Mouse (Mus musculus) embryonic facial prominence, embryonic 14.5 days (tissue): ENCODE measurements around the gene Rbm44. TPM values are rescaled to one million over a fixed set of nuclear protein-coding genes. Genes with fewer than 3 reads are reported as not detected.

Experiments
- ATAC-seq: fragments of 200-750 bp; cut with Nextera tagmentation; 2 replicates; pipeline ENCODE4 v1.8.0; 2017; ENCODE audit warnings: low read depth, moderate number of reproducible peaks, moderate TSS enrichment
- DNase-seq: peaks from one replicate; pipeline ENCODE4 v3.0.0-alpha.2; 2015; ENCODE audit warnings: low spot score
- H3K27ac ChIP-seq: fragments of 300-500 bp; sonication (generic); replicated peaks from 2 replicates; pipeline ENCODE4 v1.5.1; 2014; ENCODE audit warnings: low read depth, mild to moderate bottlenecking, low read length, moderate library complexity
- H3K27me3 ChIP-seq: fragments of 300-500 bp; sonication (generic); replicated peaks from 2 replicates; pipeline ENCODE4 v1.6.1; 2014; ENCODE audit warnings: low read length; ENCODE audit not compliant: control insufficient read depth, insufficient read depth
- H3K36me3 ChIP-seq: fragments of 300-500 bp; sonication (generic); 2 replicates; pipeline ENCODE4 v1.6.1; 2014; ENCODE audit warnings: low read length, mixed read lengths; ENCODE audit not compliant: control insufficient read depth, insufficient read depth
- H3K4me1 ChIP-seq: fragments of 300-500 bp; sonication (generic); 2 replicates; pipeline ENCODE4 v1.6.1; 2014; ENCODE audit warnings: antibody characterized with exemption, low read length; ENCODE audit not compliant: control insufficient read depth, insufficient read depth
- H3K4me2 ChIP-seq: fragments of 300-500 bp; sonication (generic); 2 replicates; pipeline ENCODE4 v1.6.1; 2014; ENCODE audit warnings: low read depth, mild to moderate bottlenecking, low read length, moderate library complexity, mixed read lengths
- H3K4me3 ChIP-seq: fragments of 300-500 bp; sonication (generic); 2 replicates; pipeline ENCODE4 v1.5.1; 2014; ENCODE audit warnings: low read depth, mild to moderate bottlenecking, low read length
- H3K9ac ChIP-seq: fragments of 300-500 bp; sonication (generic); 2 replicates; pipeline ENCODE4 v1.6.1; 2014; ENCODE audit warnings: low read depth, mild to moderate bottlenecking, low read length, moderate library complexity, mixed read lengths
- H3K9me3 ChIP-seq: fragments of 300-500 bp; sonication (generic); 2 replicates; pipeline ENCODE4 v1.6.1; 2016; ENCODE audit warnings: low read length; ENCODE audit not compliant: control insufficient read depth
- WGBS: fragments of 180-500 bp; shearing (Covaris S2); extraction: QIAGEN DNeasy Blood & Tissue Kit; methylation state at CpG from one replicate; pipeline ENCODE4 v1.1.7; 2014; 5-methylcytosine and 5-hydroxymethylcytosine counted together
- polyA plus RNA-seq: library from polyadenylated mRNA; unstranded; fragments of >200 nt; fragmentation: Nextera tagmentation; extraction: Ambion mirVana; gene quantifications from 2 replicates; pipeline ENCODE4 v1.2.1, GENCODE M21; 2014

The Rbm44 gene
- polyA plus RNA-seq, 1 experiment from 2014 or later, result 1.1 TPM

DNA sequence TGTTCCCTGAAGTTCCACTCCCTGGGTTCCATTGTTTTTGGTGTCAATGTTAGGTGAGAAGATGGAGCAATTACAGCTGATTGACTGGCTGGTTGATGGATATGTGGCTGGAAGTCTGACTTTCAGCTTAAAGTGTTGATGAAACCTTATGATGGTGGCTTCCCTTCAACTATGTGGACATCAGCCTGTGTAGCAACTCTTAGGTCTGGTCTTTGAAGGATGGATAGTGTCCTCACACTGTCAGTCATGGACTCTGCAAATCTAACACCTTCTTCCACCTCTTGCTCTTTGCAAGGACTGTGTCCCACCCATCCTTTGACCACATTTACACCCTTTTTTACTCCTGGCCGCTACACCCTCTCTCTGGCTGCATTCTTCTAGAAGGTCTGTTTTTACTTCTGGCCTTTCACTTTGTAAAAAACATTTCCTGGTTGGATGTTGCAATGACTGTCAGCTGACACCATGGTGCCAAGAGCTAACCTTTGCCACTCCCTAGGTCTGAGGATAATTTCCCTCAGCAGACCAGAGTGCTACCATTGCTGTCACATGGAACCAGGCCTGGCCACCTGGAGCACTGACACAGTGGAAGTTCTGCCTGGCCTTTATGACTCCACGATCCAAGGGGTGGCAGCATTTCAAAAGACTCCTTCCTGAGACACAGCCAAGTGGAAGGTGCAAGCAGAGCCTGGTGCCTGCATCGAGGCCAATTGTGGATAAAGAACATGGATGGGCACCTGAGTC lies 62.6 kb downstream of the Rbm44 start:
- Histone ChIP-seq H3K27me3 (no peaks in the 10 kb centered on the region), H3K9me3 (no peaks in the 10 kb centered on the region), H3K4me3 (no peak overlapping the region), H3K27ac (no peak overlapping the region), H3K36me3 (no peaks in the 10 kb centered on the region), H3K9ac (no peak overlapping the region), H3K4me2 (no peak overlapping the region), H3K4me1 (peaks cover 22% of the 10 kb centered on the region)
- DNase-seq (no peak), ATAC-seq (no peak)
- 74% methylated on average over 3 of the region's 3 CpGs for WGBS

DNA sequence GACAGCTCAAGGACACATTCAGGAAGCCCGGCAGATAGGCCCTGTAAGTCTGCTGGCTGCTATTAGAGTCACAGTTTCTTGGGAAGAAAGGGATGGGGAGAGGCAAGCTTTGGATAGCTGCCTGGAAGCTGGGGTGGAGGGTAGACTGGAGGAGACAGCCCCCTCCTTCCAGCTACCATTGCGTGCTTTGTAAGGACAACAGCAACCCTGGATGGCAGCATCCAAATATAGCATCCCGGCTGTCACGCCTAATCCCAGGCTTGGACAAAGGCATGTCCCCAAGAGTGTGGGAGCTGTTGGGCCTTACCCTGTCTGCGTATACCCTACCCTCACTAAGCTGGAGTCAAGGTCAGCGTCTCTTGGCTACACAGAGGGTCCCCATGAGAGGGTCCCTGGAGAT lies 64.5 kb downstream of the Rbm44 start:
- ATAC-seq, result peak; percentile 35
- H3K4me3 ChIP-seq, result no peak overlapping the region
- no peaks in the 10 kb centered on the region for H3K27me3 ChIP-seq
- H3K9me3 ChIP-seq, result no peaks in the 10 kb centered on the region
- 89% methylated on average over 6 of the region's 6 CpGs for WGBS
- H3K4me2 ChIP-seq, result no peak overlapping the region
- H3K36me3 ChIP-seq, result no peaks in the 10 kb centered on the region
- H3K9ac ChIP-seq, result 0 out of 2 replicates have a peak overlapping the region, but pooled peaks have one; percentile 7
- peak; percentile 74 for DNase-seq
- H3K4me1 ChIP-seq, result peaks cover 22% of the 10 kb centered on the region
- peak overlapping the region; percentile 76 for H3K27ac ChIP-seq

GRCm38 (mm10) chr1:91209785-91210184 lies 64.9 kb downstream of the Rbm44 start:
- Histone ChIP-seq H3K4me2 (no peak overlapping the region), H3K4me3 (no peak overlapping the region), H3K27ac (peak overlapping the region; percentile 76), H3K9me3 (no peaks in the 10 kb centered on the region), H3K27me3 (no peaks in the 10 kb centered on the region), H3K4me1 (peaks cover 22% of the 10 kb centered on the region), H3K36me3 (no peaks in the 10 kb centered on the region), H3K9ac (0 out of 2 replicates have a peak overlapping the region, but pooled peaks have one; percentile 7)
- DNase-seq (peak; percentile 76), ATAC-seq (peak; percentile 62)
- WGBS, result 57% methylated on average over 6 of the region's 6 CpGs

DNA sequence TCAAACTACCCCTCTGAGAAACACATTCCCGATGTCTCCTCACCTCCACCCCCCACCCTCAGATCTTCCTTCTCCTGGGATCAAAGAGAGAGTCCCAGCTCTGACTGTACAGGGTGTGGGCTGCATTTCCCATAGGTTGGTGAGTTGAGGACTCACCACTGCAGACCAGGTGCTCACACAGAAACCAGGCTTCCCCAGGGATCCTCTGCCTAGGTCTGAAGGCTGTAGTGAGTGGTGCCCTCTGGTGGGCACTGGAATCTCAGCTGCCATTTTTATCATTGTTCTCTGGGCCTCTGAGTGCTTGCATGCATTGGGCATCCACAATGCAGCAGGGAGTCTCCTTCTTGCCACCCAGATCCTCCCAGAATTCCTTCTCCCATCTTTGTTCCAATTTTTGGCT lies 66.2 kb downstream of the Rbm44 start:
- H3K36me3 ChIP-seq, result no peaks in the 10 kb centered on the region
- no peak overlapping the region for H3K9ac ChIP-seq
- H3K9me3 ChIP-seq, result no peaks in the 10 kb centered on the region
- H3K4me1 ChIP-seq, result peaks cover 22% of the 10 kb centered on the region
- DNase-seq, result peak; percentile 82
- no peak; the same call in 1 of the 2 replicates for ATAC-seq
- no peak overlapping the region for H3K4me3 ChIP-seq
- no peaks in the 10 kb centered on the region for H3K27me3 ChIP-seq
- WGBS, result 53% methylated on average over 1 of the region's 1 CpGs
- H3K4me2 ChIP-seq, result no peak overlapping the region
- 0 out of 2 replicates have a peak overlapping the region, but pooled peaks have one; percentile 76 for H3K27ac ChIP-seq

DNA sequence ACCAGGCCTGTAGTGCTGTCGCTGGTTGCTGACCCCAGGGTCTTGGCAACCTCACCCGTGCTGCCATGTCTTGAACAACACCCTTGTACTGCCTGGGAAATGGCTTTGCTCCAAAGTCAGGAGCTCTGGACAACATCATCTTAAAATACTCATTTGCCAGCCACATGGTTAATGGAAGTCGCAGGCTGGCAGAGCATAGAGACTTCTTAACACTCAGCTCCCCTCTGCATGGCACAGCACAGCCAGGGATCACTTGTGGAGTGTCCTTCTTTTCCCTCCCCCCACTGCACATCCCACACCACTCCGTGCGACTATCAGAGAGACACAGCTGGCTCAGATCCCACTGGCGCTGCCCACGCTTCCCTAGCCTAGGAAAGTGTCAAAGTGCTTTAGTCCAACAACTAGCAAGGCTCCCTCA lies 66.7 kb downstream of the Rbm44 start:
- no peak overlapping the region for H3K4me3 ChIP-seq
- no peaks in the 10 kb centered on the region for H3K27me3 ChIP-seq
- WGBS, result 79% methylated on average over 7 of the region's 7 CpGs
- H3K4me1 ChIP-seq, result peaks cover 22% of the 10 kb centered on the region
- H3K4me2 ChIP-seq, result no peak overlapping the region
- ATAC-seq (no peak), DNase-seq (no peak)
- no peaks in the 10 kb centered on the region for H3K36me3 ChIP-seq
- H3K27ac ChIP-seq, result no peak overlapping the region
- H3K9ac ChIP-seq, result no peak overlapping the region
- no peaks in the 10 kb centered on the region for H3K9me3 ChIP-seq

DNA sequence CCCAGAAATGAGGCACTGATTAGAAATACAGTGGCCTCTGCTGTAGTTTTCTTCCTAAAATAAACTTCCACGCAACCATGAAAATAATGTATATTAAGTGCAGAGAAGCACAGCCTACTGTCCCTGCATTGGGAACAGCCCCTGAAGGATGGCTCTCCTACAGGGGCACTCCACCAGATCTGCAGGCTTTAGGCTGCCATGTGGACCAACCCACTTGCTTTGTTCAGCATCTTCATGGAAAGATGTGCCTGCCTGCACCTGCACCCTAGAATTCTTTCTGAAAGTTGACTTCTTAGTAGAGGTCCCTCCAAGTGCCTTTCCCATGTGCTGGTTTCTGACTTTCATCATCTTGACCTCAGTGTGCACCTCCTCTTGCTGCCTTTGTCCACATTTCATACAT lies 70.4 kb downstream of the Rbm44 start:
- Histone ChIP-seq H3K4me3 (no peak overlapping the region), H3K4me2 (no peak overlapping the region), H3K36me3 (no peaks in the 10 kb centered on the region), H3K4me1 (peaks cover 8% of the 10 kb centered on the region; the same call in 1 of the 2 replicates), H3K9ac (no peak overlapping the region), H3K27me3 (no peaks in the 10 kb centered on the region), H3K9me3 (no peaks in the 10 kb centered on the region), H3K27ac (no peak overlapping the region)
- 93% methylated on average over 1 of the region's 1 CpGs for WGBS
- no peak for ATAC-seq
- no peak for DNase-seq

DNA sequence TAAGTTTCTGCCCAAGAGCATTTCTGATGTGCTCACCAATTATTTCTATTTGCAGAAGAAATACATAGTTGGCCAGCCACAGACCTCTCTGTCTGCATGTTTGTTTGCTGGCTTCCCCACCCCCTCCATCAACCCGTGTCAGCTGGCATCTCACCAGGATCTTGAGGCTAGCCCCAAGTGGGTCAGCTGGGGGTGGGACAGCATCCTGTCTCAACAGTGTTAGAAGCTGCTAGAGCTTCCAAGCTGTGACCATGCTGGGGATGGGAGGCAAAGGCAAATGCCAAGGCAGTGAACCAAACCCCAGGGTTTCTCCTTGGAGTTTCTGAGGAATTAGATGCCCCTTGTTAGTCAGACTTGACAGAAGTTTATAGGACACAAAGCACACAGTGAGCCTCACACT lies 71.1 kb downstream of the Rbm44 start:
- DNase-seq, result peak; percentile 43
- Histone ChIP-seq H3K4me3 (no peak overlapping the region), H3K4me2 (no peak overlapping the region), H3K27ac (peak overlapping the region; percentile 64), H3K36me3 (no peaks in the 10 kb centered on the region), H3K9ac (no peak overlapping the region), H3K27me3 (no peaks in the 10 kb centered on the region), H3K4me1 (peaks cover 6% of the 10 kb centered on the region; the same call in 1 of the 2 replicates), H3K9me3 (no peaks in the 10 kb centered on the region)
- WGBS, result 21% methylated on average over 1 of the region's 1 CpGs
- no peak for ATAC-seq

GRCm38 (mm10) chr1:91216504-91217267 lies 71.8 kb downstream of the Rbm44 start:
- no peak overlapping the region for H3K4me3 ChIP-seq
- no peaks in the 10 kb centered on the region for H3K27me3 ChIP-seq
- no peak overlapping the region for H3K9ac ChIP-seq
- no peak overlapping the region for H3K4me2 ChIP-seq
- peak; percentile 74; the same call in 1 of the 2 replicates for ATAC-seq
- H3K27ac ChIP-seq, result peak overlapping the region; percentile 64
- WGBS, result 31% methylated on average over 10 of the region's 10 CpGs
- H3K4me1 ChIP-seq, result peaks cover 2% of the 10 kb centered on the region; the same call in 1 of the 2 replicates
- H3K9me3 ChIP-seq, result no peaks in the 10 kb centered on the region
- no peaks in the 10 kb centered on the region for H3K36me3 ChIP-seq
- DNase-seq, result peak; percentile 71
